Mouse (Mus musculus): ENCODE measurements at regions not wholly inside any gene's neighbourhood (a gene's known extent, or its start where the extent isn't known, plus 50 kb on each side); places are given as distances from the start of the nearest gene placed in this dataset.

DNA sequence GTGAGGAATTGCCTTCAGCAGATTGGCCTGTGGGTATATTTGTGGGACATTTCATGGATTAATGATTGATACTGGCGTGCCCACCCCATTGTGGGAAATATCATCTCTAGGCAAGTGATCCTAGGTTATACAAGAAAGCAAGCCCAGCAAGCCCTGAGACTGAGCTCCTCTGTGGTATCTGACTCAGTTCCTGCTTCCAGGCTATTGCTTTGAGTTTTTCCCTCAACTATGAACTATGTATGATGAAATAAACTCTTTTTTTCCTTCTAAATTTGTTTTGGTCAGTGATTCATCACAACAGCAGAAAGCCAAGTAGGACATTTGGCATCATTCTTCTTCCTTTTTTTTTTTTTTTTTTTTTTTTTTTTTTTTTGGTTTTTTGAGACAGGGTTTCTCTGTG lies 119.8 kb downstream of the Tbr1 start:
- no peak for ATAC-seq (replicated peaks; ENCODE audit: low FRiP score, poor library complexity, severe bottlenecking)

GRCm38 (mm10) chr2:61938296-61938695 lies 108.0 kb upstream of the Slc4a10 start:
- no peak for ATAC-seq (replicated peaks; ENCODE audit: low FRiP score, poor library complexity, severe bottlenecking)

DNA sequence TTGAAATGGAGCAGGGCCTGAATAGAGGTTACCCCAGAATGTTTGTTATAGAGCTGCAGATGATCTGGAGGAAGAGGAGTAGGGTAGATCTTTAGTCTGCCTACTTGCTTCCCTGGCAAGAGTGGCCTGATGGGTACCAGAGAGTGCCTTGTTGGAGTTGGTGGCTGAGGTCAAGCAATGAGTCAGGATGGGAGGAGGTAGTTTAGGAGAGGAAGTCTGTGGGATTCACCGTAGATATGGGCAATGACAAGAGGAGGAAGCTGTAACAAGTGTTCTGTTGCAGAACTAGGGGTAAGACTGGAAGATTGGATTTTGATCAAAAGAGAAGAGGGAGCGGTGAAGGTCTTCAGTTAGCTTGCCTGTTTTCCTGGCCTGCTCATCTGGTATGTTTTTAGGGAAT lies 80.3 kb upstream of the Slc4a10 start:
- no peak for ATAC-seq (replicated peaks; ENCODE audit: low FRiP score, poor library complexity, severe bottlenecking)

- 0 out of 2 replicates have a peak, but pooled peaks have one; percentile 36 for ATAC-seq (replicated peaks; ENCODE audit: low FRiP score, poor library complexity, severe bottlenecking)
These were observed 78.5 kb upstream of the Slc4a10 start for GRCm38 (mm10) chr2:61967724-61968123.

DNA sequence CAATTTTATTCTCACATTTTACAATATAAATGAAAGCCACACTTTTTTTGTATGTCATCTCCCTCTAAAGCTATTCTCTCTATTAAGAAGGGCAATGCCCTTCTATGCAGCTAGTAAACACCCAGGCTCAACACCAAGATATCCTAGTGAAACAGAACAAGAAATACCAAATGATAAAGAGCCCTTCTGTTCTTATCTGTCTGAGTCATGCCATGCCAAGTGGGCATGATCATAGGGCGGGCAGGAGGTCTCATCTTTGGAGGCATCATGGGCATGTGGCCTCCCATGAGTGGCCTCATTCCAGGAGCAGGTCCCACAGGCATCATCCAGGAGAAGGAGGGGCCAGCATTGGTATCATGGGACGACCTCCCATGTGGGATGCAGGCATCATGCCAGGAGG lies 76.2 kb upstream of the Slc4a10 start:
- peak; percentile 89 for ATAC-seq (replicated peaks; ENCODE audit: low FRiP score, poor library complexity, severe bottlenecking)

DNA sequence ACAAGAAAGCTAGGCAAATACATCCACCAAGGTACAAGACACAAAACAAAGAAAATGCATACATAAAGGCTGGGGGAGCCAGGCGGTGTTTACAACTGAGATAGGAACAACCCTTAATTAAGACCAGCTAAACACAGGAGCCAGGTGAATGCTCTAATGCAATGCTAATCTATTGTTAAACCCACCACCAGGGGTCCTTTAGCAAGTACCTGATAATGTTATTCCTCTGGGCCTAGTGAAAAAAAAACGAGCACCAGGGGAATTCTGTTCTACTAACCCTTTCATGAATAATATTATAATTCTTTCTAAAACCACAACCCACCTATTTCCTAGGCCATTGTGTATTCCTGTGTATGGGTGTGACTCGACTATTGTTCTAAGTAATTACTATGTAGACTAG lies 61.5 kb upstream of the Slc4a10 start:
- ATAC-seq (replicated peaks; ENCODE audit: low FRiP score, poor library complexity, severe bottlenecking), result no peak

DNA sequence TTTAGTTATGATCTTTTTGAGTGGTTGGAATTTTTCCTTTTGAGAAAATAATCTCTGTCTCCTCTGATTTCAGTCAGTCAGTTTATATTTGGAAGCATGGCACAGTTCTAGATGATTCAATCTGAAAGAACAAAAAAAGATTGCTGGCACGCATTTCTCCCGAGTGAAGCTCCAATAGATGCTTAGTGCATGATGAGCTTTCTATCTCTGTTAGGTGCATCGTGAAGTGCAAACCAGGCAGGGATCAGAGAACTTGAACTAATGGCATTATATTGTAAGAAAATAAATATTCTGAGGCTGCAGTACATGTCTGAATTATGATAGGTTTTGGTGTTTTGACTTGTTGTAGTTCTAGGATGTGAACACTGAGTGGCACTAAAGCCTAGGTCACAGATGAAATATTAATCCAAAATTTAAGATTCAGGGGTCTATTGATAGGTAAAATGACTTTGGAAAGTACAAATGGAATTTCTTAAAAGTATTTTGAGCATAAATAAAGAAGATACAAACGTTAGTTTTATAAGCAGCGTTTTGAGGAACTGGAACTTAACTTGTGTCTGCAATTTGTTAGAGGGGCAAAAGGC lies 59.2 kb upstream of the Slc4a10 start:
- ATAC-seq (replicated peaks; ENCODE audit: low FRiP score, poor library complexity, severe bottlenecking), result no peak
